Mouse (Mus musculus) heart, postnatal 0 days (tissue): ENCODE results near the gene Rnf216.

ENCODE experiments used
- CTCF ChIP-seq: IDR thresholded peaks from 2 replicates; pipeline ENCODE4 v1.5.1; 2016; ENCODE audit warnings: antibody characterized with exemption, control low read depth, low read depth
- EP300 ChIP-seq: IDR thresholded peaks from 2 replicates; pipeline ENCODE4 v1.6.1; 2016; ENCODE audit warnings: antibody characterized with exemption, low read depth

DNA sequence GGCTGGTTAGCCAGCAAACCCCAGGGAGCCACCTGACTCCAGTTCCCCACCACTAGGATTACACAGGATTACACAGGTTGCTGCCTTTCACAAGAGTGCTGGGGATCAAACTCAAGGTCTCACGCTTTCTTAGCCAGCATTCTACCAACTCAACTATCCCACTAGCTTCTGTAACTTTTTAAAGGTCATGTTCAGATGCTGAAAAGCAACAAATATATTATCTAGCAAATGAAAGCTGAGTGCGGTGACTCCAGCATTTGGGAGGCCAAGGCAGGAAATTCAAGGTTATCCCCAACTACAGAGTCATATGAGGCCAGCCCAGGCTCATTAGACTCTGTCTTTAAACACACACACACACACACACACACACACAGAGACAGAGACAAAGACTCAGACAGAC lies 9.6 kb downstream of the Rnf216 start:
- no peak for TF ChIP-seq CTCF
- TF ChIP-seq EP300, result no peak
